Mouse (Mus musculus) hindbrain, embryonic 12.5 days (tissue): ENCODE data around the gene Wdr6. TPM values are rescaled to one million over a fixed set of nuclear protein-coding genes. Genes with fewer than 3 reads are reported as not detected.

ENCODE experiments used
- ATAC-seq: fragments of 200-750 bp; cut with Nextera tagmentation; 2 replicates; pipeline ENCODE4 v1.8.0; 2017; ENCODE audit warnings: moderate TSS enrichment; ENCODE audit not compliant: low FRiP score
- H3K27ac ChIP-seq: fragments of 300-500 bp; sonication (generic); 2 replicates; pipeline ENCODE4 v1.5.1; 2016; ENCODE audit warnings: mild to moderate bottlenecking
- H3K27me3 ChIP-seq: fragments of 300-500 bp; sonication (generic); 2 replicates; pipeline ENCODE4 v1.6.1; 2016; ENCODE audit warnings: mild to moderate bottlenecking
- H3K36me3 ChIP-seq: fragments of 300-500 bp; sonication (generic); 2 replicates; pipeline ENCODE4 v1.6.1; 2016; ENCODE audit warnings: mild to moderate bottlenecking
- H3K4me1 ChIP-seq: fragments of 300-500 bp; sonication (generic); 2 replicates; pipeline ENCODE4 v1.6.1; 2016
- H3K4me2 ChIP-seq: fragments of 300-500 bp; sonication (generic); replicated peaks from 2 replicates; pipeline ENCODE4 v1.6.1; 2016; ENCODE audit warnings: mild to moderate bottlenecking
- H3K4me3 ChIP-seq: fragments of 300-500 bp; sonication (generic); 2 replicates; pipeline ENCODE4 v1.5.1; 2016; ENCODE audit warnings: mild to moderate bottlenecking
- H3K9ac ChIP-seq: fragments of 300-500 bp; sonication (generic); 2 replicates; pipeline ENCODE4 v1.6.1; 2016; ENCODE audit warnings: mild to moderate bottlenecking, moderate library complexity
- H3K9me3 ChIP-seq: fragments of 300-500 bp; sonication (generic); replicated peaks from 2 replicates; pipeline ENCODE4 v1.6.1; 2016; ENCODE audit warnings: mild to moderate bottlenecking
- WGBS: fragments of 180-500 bp; shearing (Covaris S2); methylation state at CpG from one replicate; pipeline ENCODE4 v1.1.7; 2016; 5-methylcytosine and 5-hydroxymethylcytosine counted together
- polyA plus RNA-seq: library from polyadenylated mRNA; unstranded; fragments of >200 nt; fragmentation: Nextera tagmentation; extraction: Ambion mirVana; gene quantifications from 2 replicates; pipeline ENCODE4 v1.2.1, GENCODE M21; 2016

Wdr6 gene
- polyA plus RNA-seq, 1 experiment from 2014 or later: 290 TPM

DNA sequence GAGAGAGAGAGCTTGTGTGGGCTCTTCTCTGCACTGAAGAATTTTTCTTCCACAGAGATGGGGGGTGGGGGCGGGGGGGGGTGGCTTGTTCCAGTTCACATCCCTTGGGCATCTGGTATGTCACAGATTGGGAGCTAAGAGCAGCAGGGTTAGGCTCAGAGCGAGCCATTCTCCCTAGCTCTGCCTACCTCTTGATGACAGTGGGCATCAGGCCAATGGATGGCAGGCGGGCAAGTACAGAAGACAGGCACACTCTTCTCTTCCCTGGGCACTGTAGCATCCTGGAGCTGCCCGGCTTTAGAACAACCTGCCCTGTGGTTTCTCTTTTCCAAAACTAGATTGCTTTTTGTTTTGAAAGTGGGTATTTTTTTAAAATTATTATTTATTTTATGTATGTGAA lies 12.9 kb upstream of the Wdr6 start:
- WGBS: 84% methylated on average over 4 of the region's 4 CpGs

DNA sequence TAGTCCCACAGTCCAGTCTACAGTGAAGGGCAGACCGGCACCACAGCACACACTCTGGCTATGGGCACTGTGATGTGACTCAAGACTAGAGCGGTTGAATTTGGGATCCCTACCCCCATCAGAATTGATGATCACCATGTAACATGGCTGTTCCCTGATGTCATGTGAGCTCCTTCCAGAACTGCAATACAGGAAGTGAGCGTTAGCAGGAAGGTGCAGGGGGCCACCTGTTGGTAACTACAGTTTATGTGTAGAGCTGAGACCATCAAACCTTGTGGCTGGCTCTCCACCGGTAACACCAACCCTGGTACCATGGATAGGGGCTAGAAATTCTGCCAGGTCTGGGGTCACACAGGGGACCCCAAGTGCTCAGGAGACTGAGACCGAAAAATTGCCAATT lies 10.7 kb upstream of the Wdr6 start:
- Histone ChIP-seq H3K27ac (peak overlapping the region; percentile 98), H3K27me3 (no peaks in the 10 kb centered on the region; the same call in 1 of the 2 replicates), H3K9ac (no peak overlapping the region), H3K4me1 (peaks cover 39% of the 10 kb centered on the region), H3K4me2 (no peak overlapping the region), H3K4me3 (no peak overlapping the region), H3K9me3 (no peaks in the 10 kb centered on the region), H3K36me3 (no peaks in the 10 kb centered on the region)
- WGBS: 79% methylated on average over 5 of the region's 5 CpGs
- ATAC-seq: no peak

More for the DNA sequence above, 12.9 kb upstream of the Wdr6 start:
- H3K36me3 ChIP-seq: no peaks in the 10 kb centered on the region
- H3K4me2 ChIP-seq: no peak overlapping the region
- H3K9ac ChIP-seq: no peak overlapping the region
- no peak overlapping the region for H3K27ac ChIP-seq
- H3K27me3 ChIP-seq: no peaks in the 10 kb centered on the region; the same call in 1 of the 2 replicates
- H3K4me3 ChIP-seq: no peak overlapping the region
- H3K9me3 ChIP-seq: no peaks in the 10 kb centered on the region
- no peak for ATAC-seq
- H3K4me1 ChIP-seq: peaks cover 42% of the 10 kb centered on the region

DNA sequence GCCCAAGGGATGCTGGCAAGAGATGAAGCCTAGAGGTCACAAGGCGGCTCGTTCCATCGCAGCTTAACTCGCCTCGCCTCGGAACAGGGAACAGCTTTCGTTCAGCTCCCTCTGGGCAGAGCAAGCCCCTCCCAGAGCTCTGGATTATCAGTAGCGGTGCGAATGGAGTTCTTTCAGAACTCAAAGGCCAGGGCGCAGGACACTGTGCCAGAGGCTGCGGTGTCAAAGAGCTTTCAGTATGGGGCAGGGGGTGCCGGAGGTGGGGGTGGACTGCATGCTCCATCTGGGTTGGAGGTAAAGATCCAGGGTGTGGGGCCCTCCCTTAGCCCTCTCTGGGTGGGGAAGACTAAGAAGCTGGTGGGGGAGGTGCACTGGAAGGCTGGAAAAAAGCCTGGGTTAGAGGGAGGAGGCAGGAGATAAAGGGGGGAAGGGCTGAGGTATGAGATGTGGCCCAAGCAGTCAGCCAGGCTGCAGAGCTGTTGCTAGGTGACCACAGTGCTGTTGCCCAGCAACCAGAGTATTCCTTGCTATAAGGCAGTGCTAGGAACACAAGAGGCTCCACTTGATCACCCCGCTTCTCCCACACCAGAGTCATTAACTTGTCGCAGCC lies 9.1 kb upstream of the Wdr6 start:
- Histone ChIP-seq H3K27ac (peak overlapping the region; percentile 98), H3K36me3 (0 out of 2 replicates have a peak, but pooled peaks cover 5% of the 10 kb centered on the region), H3K4me3 (peak overlapping the region; percentile 21), H3K4me1 (peaks cover 39% of the 10 kb centered on the region), H3K4me2 (peak overlapping the region; percentile 58), H3K9ac (peak overlapping the region; percentile 57), H3K9me3 (no peaks in the 10 kb centered on the region), H3K27me3 (peaks cover 9% of the 10 kb centered on the region; the same call in 1 of the 2 replicates)
- ATAC-seq: peak; percentile 98
- 3% methylated on average over 14 of the region's 14 CpGs for WGBS

DNA sequence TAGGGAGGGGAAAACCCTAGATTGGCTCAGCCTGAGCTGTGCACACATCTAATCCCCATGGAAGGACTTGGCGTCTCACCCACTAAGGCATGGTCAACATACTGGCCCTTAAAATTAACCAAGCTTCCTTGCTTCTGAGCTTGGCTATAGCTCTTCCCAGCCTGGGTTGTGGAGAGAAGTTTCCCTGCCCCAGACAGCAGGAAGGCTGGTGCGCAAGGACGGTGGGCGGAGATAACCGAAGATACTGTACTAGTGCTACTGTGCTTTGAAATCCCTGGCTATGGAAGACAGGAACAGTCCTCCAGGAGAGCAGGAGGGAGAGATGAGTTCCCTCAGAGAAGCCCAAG lies 778 bp upstream of the Wdr6 start:
- Histone ChIP-seq H3K4me3 (peak overlapping the region; percentile 83), H3K27ac (peak overlapping the region; percentile 97), H3K9ac (peak overlapping the region; percentile 96), H3K4me2 (peak overlapping the region; percentile 69), H3K9me3 (no peaks in the 10 kb centered on the region), H3K36me3 (peaks cover 27% of the 10 kb centered on the region), H3K27me3 (peaks cover 25% of the 10 kb centered on the region), H3K4me1 (peaks cover 47% of the 10 kb centered on the region)
- no peak; the same call in 1 of the 2 replicates for ATAC-seq
- 64% methylated on average over 5 of the region's 5 CpGs for whole genome bisulfite sequencing

DNA sequence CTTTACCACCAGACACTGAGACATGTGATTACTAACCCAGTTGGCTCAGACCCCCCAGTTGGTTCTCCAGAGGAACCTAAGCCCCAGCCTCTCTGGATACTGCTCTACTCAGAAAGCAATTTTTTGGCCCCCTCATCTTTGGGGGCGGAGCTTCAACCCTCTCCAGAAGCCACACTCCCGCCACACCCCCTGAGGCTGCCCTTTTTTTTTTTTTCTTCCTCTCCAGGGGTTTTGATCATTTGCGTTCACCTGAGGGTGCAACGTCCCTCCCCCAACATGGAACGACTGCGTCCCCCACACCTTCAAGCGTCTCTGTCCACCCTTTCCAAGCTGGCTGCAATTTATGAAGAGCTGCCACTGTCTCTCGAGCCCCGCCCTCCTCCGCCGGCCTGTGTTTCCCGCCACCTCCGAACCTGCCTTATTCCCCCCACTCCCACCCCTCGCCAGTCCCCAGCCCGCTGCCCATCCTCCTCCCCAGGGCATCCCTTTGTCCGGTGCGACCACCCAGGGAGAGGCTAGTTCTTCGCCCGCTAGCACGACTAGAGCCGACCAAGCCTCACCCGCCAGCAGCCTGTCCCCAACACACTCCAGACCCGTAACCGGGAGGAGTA lies 500 bp downstream of the Wdr6 start:
- Histone ChIP-seq H3K4me2 (peak overlapping the region; percentile 69), H3K27me3 (peaks cover 19% of the 10 kb centered on the region), H3K4me1 (peaks cover 59% of the 10 kb centered on the region), H3K9ac (peak overlapping the region; percentile 96), H3K27ac (peak overlapping the region; percentile 97), H3K4me3 (peak overlapping the region; percentile 83), H3K36me3 (peaks cover 35% of the 10 kb centered on the region), H3K9me3 (no peaks in the 10 kb centered on the region)
- under 1% methylated on average over 24 of the region's 24 CpGs for WGBS
- ATAC-seq: peak; percentile 69

DNA sequence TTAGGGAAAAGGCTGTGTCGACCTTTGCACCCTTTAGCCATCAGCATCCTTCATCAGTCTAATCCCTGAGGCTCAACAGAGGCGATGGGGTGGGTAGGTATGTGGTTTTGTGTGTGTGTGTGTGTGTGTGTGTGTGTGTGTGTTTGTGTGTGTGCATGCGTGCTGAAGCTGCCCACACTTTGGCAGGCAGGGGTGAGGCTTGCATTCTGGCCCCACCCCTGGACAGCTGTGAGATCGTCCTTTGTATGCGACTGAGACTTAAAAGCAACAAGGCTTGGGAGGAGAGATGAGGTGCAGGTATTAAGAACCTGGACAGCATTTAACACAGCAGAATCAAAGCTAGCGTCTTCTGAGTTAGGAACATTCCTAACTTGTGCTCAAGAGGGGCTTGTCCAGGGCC lies 1.5 kb downstream of the Wdr6 start:
- Histone ChIP-seq H3K9me3 (no peaks in the 10 kb centered on the region), H3K36me3 (peaks cover 45% of the 10 kb centered on the region), H3K4me2 (peak overlapping the region; percentile 69), H3K27me3 (peaks cover 16% of the 10 kb centered on the region), H3K4me1 (peaks cover 59% of the 10 kb centered on the region), H3K4me3 (peak overlapping the region; percentile 83), H3K9ac (peak overlapping the region; percentile 96; the same call in 1 of the 2 replicates), H3K27ac (peak overlapping the region; percentile 35)
- 53% methylated on average over 6 of the region's 6 CpGs for WGBS
- no peak for ATAC-seq

DNA sequence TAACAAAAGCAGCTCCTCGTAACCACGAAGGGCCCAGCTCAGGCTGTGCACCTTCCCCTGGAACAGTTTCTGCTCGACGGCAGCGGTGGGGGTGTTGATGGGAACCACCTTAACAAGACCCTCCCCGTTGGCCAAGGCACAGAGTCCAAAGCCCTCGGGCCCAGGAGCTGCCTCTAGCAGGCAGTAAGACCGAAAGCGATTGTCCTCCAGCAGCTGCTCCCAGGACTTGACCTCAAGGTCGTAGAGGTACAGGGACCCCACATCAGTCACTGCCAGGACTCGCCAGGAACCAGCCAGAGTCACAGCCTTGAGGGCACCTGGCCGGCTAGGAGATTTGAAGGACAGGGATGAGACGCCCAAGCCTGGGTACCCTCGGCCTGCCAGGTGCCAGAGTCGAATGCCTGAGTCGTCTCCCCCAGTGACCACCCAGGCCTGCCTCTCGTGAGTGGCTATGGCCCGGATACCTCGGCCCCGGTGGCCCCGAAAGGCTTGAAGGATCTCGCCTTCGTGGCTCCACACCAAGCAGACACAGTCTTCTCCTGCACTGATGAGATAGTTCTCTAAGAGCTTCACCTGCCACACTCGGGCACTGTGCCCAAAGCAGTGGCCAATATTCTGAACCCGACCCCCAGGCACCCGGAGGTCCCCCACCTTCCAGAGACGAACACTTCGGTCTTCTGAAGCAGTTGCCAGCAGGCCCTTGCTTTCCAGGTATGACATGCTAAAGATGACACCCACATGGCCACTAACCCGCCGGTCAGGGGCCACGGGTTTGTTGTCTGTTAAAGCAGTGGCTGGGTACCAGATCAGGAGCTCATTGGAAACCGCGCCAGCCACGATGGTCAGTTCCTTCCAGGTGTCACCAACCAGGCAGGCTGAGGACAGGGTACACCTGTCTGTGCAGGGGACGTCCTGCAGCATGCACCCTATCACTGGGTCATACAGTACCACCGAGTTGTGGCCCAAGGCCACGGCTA lies 2.9 kb downstream of the Wdr6 start:
- Histone ChIP-seq H3K27ac (no peak overlapping the region; the same call in 1 of the 2 replicates), H3K27me3 (peaks cover 5% of the 10 kb centered on the region), H3K9ac (peak overlapping the region; percentile 32), H3K4me3 (no peak overlapping the region; the same call in 1 of the 2 replicates), H3K4me2 (peak overlapping the region; percentile 69), H3K36me3 (peaks cover 54% of the 10 kb centered on the region), H3K9me3 (no peaks in the 10 kb centered on the region), H3K4me1 (peaks cover 63% of the 10 kb centered on the region)
- ATAC-seq: no peak
- WGBS: 84% methylated on average over 37 of the region's 37 CpGs

DNA sequence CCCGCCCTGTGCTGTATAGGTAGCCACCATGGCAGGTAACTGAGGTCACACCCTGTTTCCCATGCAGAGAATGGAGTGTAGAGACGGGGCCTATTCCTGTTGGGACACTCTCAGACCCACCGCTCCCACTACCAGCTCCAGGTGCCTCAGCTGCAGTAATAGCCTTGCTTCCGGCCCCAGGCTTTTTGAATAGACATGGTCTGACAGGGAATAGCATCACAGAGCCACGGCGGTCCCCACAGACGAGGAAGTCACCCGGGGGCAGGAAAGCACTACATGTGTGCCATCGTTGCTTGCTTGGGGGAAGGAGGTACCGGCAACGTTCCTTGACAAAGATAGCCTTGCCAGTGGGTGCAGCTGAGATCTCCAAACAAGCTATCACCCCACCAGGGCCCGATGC lies 3.6 kb downstream of the Wdr6 start:
- H3K9ac ChIP-seq: 0 out of 2 replicates have a peak overlapping the region, but pooled peaks have one; percentile 32
- no peak overlapping the region for H3K4me3 ChIP-seq
- peak overlapping the region; percentile 24; the same call in 1 of the 2 replicates for H3K27ac ChIP-seq
- peak overlapping the region; percentile 69; the same call in 1 of the 2 replicates for H3K4me2 ChIP-seq
- H3K27me3 ChIP-seq: peaks cover 4% of the 10 kb centered on the region; the same call in 1 of the 2 replicates
- no peak for ATAC-seq
- H3K9me3 ChIP-seq: no peaks in the 10 kb centered on the region
- peaks cover 56% of the 10 kb centered on the region for H3K36me3 ChIP-seq
- H3K4me1 ChIP-seq: peaks cover 70% of the 10 kb centered on the region
- WGBS: 79% methylated on average over 12 of the region's 12 CpGs

DNA sequence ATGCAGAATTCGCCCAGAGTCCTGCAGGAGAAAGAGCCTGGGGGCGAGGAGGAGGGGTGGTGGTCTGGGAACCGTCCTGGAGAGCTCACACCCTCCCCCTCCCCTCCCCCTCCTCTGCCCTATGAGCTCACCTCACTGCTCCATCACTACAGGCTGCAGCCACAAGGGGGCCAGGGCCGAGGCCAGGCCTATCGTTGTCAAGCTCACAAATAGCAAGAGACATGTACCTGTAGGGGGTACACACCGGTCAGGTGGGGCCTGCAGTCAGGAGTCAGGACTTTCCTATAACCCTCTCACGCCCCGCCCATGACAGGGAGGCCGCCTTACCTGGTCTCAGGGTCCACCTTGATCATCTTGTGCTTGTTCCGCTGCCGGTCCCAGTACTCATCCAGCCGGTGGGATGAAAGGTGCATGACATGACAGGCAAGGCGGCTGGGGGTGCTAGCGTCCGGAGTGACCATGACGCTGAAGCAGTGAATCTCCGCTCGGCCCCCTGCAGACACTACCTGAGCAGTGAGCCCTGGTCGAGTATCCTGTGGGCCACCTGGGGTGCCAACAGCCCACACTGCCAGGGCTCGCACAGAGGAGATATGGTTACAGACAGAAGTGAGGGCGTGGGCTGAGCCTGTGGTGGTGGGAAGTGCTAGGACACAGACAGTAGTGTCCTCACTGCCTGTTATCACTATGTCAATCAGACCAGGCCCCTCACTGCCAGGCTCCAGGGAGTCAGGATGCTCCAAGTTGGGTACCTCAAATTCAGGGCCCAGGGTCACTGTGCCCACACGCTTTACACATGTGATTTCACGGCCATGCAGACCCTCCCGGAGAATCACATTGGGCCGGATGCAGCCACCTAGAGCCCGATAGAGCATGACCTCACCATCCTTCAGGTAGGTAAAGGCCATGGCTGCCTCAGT lies 4.5 kb downstream of the Wdr6 start:
- Histone ChIP-seq H3K27me3 (no peaks in the 10 kb centered on the region), H3K9ac (peak overlapping the region; percentile 9; the same call in 1 of the 2 replicates), H3K4me3 (no peak overlapping the region), H3K4me1 (peaks cover 65% of the 10 kb centered on the region), H3K36me3 (peaks cover 56% of the 10 kb centered on the region), H3K27ac (no peak overlapping the region; the same call in 1 of the 2 replicates), H3K9me3 (no peaks in the 10 kb centered on the region), H3K4me2 (peak overlapping the region; percentile 69; the same call in 1 of the 2 replicates)
- 50% methylated on average over 26 of the region's 26 CpGs for WGBS
- no peak for ATAC-seq

DNA sequence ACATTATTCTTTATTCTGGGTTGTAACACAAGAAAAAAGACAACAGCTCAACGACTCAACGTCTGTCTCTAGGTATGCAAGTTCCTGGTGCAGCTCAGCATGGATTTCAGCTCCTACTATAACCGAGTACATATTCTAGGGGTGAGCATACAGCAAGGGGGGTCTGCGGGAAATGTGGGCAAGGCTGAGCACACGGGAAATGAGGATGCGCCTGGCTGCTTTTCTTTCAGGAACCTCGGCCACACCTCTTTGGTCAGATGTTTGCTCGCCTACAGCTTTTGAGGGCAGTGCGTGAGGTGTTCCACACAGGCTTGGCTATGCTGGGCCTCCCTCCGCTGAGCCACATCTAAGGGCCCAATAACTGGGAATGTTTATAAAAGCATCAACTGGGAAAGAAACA lies 6.2 kb downstream of the Wdr6 start:
- Histone ChIP-seq H3K9me3 (no peaks in the 10 kb centered on the region), H3K27me3 (no peaks in the 10 kb centered on the region), H3K36me3 (peaks cover 56% of the 10 kb centered on the region), H3K4me3 (no peak overlapping the region), H3K4me2 (no peak overlapping the region), H3K9ac (no peak overlapping the region), H3K4me1 (peaks cover 70% of the 10 kb centered on the region), H3K27ac (no peak overlapping the region)
- WGBS: 86% methylated on average over 10 of the region's 10 CpGs
- no peak for ATAC-seq

DNA sequence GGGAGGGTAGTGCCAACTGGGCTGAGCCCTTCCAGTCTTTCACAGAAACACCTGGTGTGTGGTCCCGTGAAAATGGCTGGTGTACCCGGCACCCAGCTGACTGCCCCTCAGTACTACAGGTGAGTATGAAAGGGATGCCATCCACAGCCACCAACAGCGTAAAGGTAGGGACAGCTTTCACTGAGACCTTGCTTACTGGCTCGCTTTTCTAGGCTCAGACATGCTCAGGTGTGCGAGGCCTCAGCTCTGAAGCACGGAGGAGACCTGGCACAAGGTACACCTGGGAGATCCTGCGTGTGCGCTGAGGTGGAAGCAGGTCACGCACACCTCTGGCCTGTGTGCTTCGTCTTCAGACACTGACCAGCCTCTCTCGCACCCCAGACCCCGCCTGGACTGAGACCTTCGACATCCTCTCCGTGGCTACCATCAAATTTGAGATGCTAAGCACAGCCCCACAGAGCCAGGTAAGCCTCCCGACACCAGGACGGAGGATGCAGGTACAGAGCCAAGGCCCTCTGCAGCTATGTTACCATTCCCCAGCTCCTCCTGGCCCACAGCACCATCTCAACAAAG lies 7.1 kb downstream of the Wdr6 start:
- Histone ChIP-seq H3K4me2 (no peak overlapping the region), H3K9ac (no peak overlapping the region), H3K4me3 (no peak overlapping the region), H3K27me3 (no peaks in the 10 kb centered on the region), H3K9me3 (no peaks in the 10 kb centered on the region), H3K4me1 (peaks cover 62% of the 10 kb centered on the region), H3K27ac (no peak overlapping the region), H3K36me3 (peaks cover 56% of the 10 kb centered on the region)
- no peak for ATAC-seq
- 94% methylated on average over 16 of the region's 16 CpGs for WGBS
